Mouse (Mus musculus) ES-E14 (cell line): Measurements from ENCODE around the gene Leng1. TPM values are rescaled to one million over a fixed set of nuclear protein-coding genes. Genes with fewer than 3 reads are reported as not detected.

Experiments
- DNase-seq: peaks from one replicate; pipeline ENCODE4 v3.0.0-alpha.2; 2013; ENCODE audit warnings: low read depth, low spot score
- H3K27ac ChIP-seq: 2 replicates; pipeline ENCODE4 v1.5.1; 2012; ENCODE audit warnings: low read depth, mild to moderate bottlenecking, low read length, moderate library complexity, mixed read lengths; ENCODE audit not compliant: poor library complexity, insufficient read depth, severe bottlenecking
- H3K36me3 ChIP-seq: 2 replicates; pipeline ENCODE4 v1.6.1; 2012; ENCODE audit warnings: mild to moderate bottlenecking, low read length, moderate library complexity, mixed read lengths; ENCODE audit not compliant: control insufficient read depth, poor library complexity, insufficient read depth, severe bottlenecking
- H3K4me1 ChIP-seq, 2 experiments: fragments of 150-350 bp in 1 of 2; sonication (generic) in 1 of 2; 2 replicates each; pipeline ENCODE4 v1.6.1; 2012; ENCODE audit warnings: low read length in 2 of 2, mild to moderate bottlenecking in 1 of 2, mixed read lengths in 1 of 2; ENCODE audit not compliant: control insufficient read depth in 2 of 2, insufficient read depth in 2 of 2, poor library complexity in 1 of 2
- H3K4me3 ChIP-seq, 2 experiments: fragments of 150-350 bp in 1 of 2; sonication (generic) in 1 of 2; 2 replicates each; pipeline ENCODE4 v1.5.1; 2012; ENCODE audit warnings: low read length in 2 of 2, low read depth in 1 of 2, mild to moderate bottlenecking in 1 of 2, mixed read lengths in 1 of 2; ENCODE audit not compliant: insufficient read depth in 1 of 2, poor library complexity in 1 of 2, severe bottlenecking in 1 of 2
- H3K9ac ChIP-seq: 2 replicates; pipeline ENCODE4 v1.6.1; 2012; ENCODE audit warnings: low read depth, mild to moderate bottlenecking, low read length, mixed read lengths; ENCODE audit not compliant: poor library complexity, insufficient read depth, severe bottlenecking
- H3K9me3 ChIP-seq: fragments of 150-350 bp; sonication (generic); 2 replicates; pipeline ENCODE4 v1.6.1; 2012; ENCODE audit warnings: low read depth, mild to moderate bottlenecking, low read length; ENCODE audit not compliant: control insufficient read depth, insufficient read depth
- CHD2 ChIP-seq: IDR thresholded peaks from 2 replicates; pipeline ENCODE4 v1.6.1; 2014; ENCODE audit warnings: mild to moderate bottlenecking, low read depth, low read length, inconsistent platforms
- HCFC1 ChIP-seq: IDR thresholded peaks from 2 replicates; pipeline ENCODE4 v1.6.1; 2012; ENCODE audit warnings: low read length, inconsistent platforms, borderline replicate concordance; ENCODE audit not compliant: insufficient read depth
- MAFK ChIP-seq: IDR thresholded peaks from 2 replicates; pipeline ENCODE4 v1.6.1; 2014; ENCODE audit warnings: mild to moderate bottlenecking, low read depth, low read length, inconsistent platforms; ENCODE audit not compliant: insufficient read depth
- ZC3H11A ChIP-seq: IDR thresholded peaks from 2 replicates; pipeline ENCODE4 v1.6.1; 2012; ENCODE audit warnings: low read depth, mild to moderate bottlenecking, inconsistent platforms, low read length, borderline replicate concordance
- ZNF384 ChIP-seq: IDR thresholded peaks from 2 replicates; pipeline ENCODE4 v1.6.1; 2012; ENCODE audit warnings: low read depth, low read length, inconsistent platforms
- in situ Hi-C, 2 experiments: fragments of 600-800 bp; cut with MboI; formaldehyde crosslinking; loops; one replicate each; pipeline ENCODE4 v1.15.1; 2025; ENCODE audit warnings: low sequenced_read_pairs in 2 of 2, inconsistent platforms in 1 of 2; ENCODE audit not compliant: unreplicated experiment in 2 of 2
- total RNA-seq: library from RNA; depleted of rRNA; stranded (reverse); fragments of 300-350 nt; gene quantifications from 2 replicates; pipeline ENCODE4 v1.2.3, GENCODE M21; 2012

Gene Leng1
- total RNA-seq, 1 experiment = 5.7 TPM

GRCm38 (mm10) chr7:3629030-3629429, 36.6 kb downstream of the Leng1 start:
- no peak overlapping the region for H3K27ac ChIP-seq
- H3K36me3 ChIP-seq = peaks cover 28% of the 10 kb centered on the region

GRCm38 (mm10) chr7:3617242-3617995, 48.2 kb downstream of the Leng1 start, which contains the start of gene Ndufa3:
Gene Ndufa3, plus strand, starts transcription at chr7:3617373.
- peak within 1 kb of the TSS; percentile 87 for H3K9ac ChIP-seq
- no peaks in the 10 kb centered on the region for H3K9me3 ChIP-seq
- TF ChIP-seq HCFC1 = peak; percentile 98
- no peak for TF ChIP-seq MAFK
- H3K36me3 ChIP-seq = peaks cover 13% of the 10 kb centered on the region
- in situ Hi-C loops = no loop called here
- peak within 1 kb of the TSS; percentile 4; the same call in 1 of the 2 replicates for H3K27ac ChIP-seq
- no peaks in the 10 kb centered on the region for H3K4me1 ChIP-seq
- peak; percentile 92 for DNase-seq
- peak within 1 kb of the TSS; percentile 82 to 98 for H3K4me3 ChIP-seq

More at GRCm38 (mm10) chr7:3629030-3629429, 36.6 kb downstream of the Leng1 start:
- Histone ChIP-seq H3K4me3 (peak overlapping the region; percentile 87 to 96), H3K9ac (peak overlapping the region; percentile 89), H3K9me3 (no peaks in the 10 kb centered on the region), H3K4me1 (no peaks in the 10 kb centered on the region)
- in situ Hi-C loops = no loop called here
- no peak for DNase-seq
- no peak for TF ChIP-seq MAFK
- no peak for TF ChIP-seq CHD2
- no peak for TF ChIP-seq ZC3H11A
- TF ChIP-seq ZNF384 = no peak
- TF ChIP-seq HCFC1 = no peak

GRCm38 (mm10) chr7:3616389-3617241, 49.0 kb downstream of the Leng1 start:
- Histone ChIP-seq H3K36me3 (peaks cover 13% of the 10 kb centered on the region), H3K4me1 (peaks cover 0 to under 1% of the 10 kb centered on the region in 2 experiments; a peak in 1 of 4 replicates), H3K9ac (no peak overlapping the region), H3K9me3 (no peaks in the 10 kb centered on the region), H3K27ac (no peak overlapping the region), H3K4me3 (peak overlapping the region; percentile 18 to 98; a peak in 3 of 4 replicates)
- no peak for TF ChIP-seq ZC3H11A
- peak; percentile 90 for TF ChIP-seq ZNF384
- no peak for DNase-seq
- in situ Hi-C loops = no loop called here

GRCm38 (mm10) chr7:3616057-3616388, 49.6 kb downstream of the Leng1 start, which contains the start of gene Oscar:
Gene Oscar, minus strand, starts transcription at chr7:3616157.
- H3K4me3 ChIP-seq = peak within 1 kb of the TSS; percentile 18 to 98; a peak in 3 of 4 replicates
- H3K9me3 ChIP-seq = no peaks in the 10 kb centered on the region
- peaks cover 12% of the 10 kb centered on the region for H3K36me3 ChIP-seq
- peaks cover 0 to 5% of the 10 kb centered on the region in 2 experiments; a peak in 1 of 4 replicates for H3K4me1 ChIP-seq
- in situ Hi-C loops = no loop called here
- TF ChIP-seq ZC3H11A (no peak), CHD2 (no peak), ZNF384 (no peak)
- no peak within 1 kb of the TSS for H3K9ac ChIP-seq
- H3K27ac ChIP-seq = no peak within 1 kb of the TSS
- DNase-seq = no peak
